Mouse (Mus musculus) hindbrain, embryonic 13.5 days (tissue): Measurements from ENCODE around the gene Mpi. TPM values are rescaled to one million over a fixed set of nuclear protein-coding genes. Genes with fewer than 3 reads are reported as not detected.

ENCODE experiments used
- ATAC-seq: fragments of 200-750 bp; cut with Nextera tagmentation; 2 replicates; pipeline ENCODE4 v1.8.0; 2017; ENCODE audit warnings: moderate TSS enrichment; ENCODE audit not compliant: low FRiP score
- H3K27ac ChIP-seq: fragments of 300-500 bp; sonication (generic); 2 replicates; pipeline ENCODE4 v1.5.1; 2015; ENCODE audit warnings: inconsistent platforms, mild to moderate bottlenecking, moderate library complexity
- H3K27me3 ChIP-seq: fragments of 300-500 bp; sonication (generic); 2 replicates; pipeline ENCODE4 v1.6.1; 2015; ENCODE audit warnings: mild to moderate bottlenecking, inconsistent platforms
- H3K36me3 ChIP-seq: fragments of 300-500 bp; sonication (generic); 2 replicates; pipeline ENCODE4 v1.6.1; 2015; ENCODE audit warnings: mild to moderate bottlenecking, inconsistent platforms
- H3K4me1 ChIP-seq: fragments of 300-500 bp; sonication (generic); replicated peaks from 2 replicates; pipeline ENCODE4 v1.6.1; 2015; ENCODE audit warnings: inconsistent platforms
- H3K4me2 ChIP-seq: fragments of 300-500 bp; sonication (generic); 2 replicates; pipeline ENCODE4 v1.6.1; 2015; ENCODE audit warnings: inconsistent platforms, mild to moderate bottlenecking, moderate library complexity
- H3K4me3 ChIP-seq: fragments of 300-500 bp; sonication (generic); 2 replicates; pipeline ENCODE4 v1.5.1; 2015; ENCODE audit warnings: mild to moderate bottlenecking, inconsistent platforms
- H3K9ac ChIP-seq: fragments of 300-500 bp; sonication (generic); 2 replicates; pipeline ENCODE4 v1.6.1; 2015; ENCODE audit warnings: mild to moderate bottlenecking, inconsistent platforms
- H3K9me3 ChIP-seq: fragments of 300-500 bp; sonication (generic); 2 replicates; pipeline ENCODE4 v1.6.1; 2016; ENCODE audit warnings: inconsistent platforms
- WGBS: fragments of 180-500 bp; shearing (Covaris S2); methylation state at CpG from one replicate; pipeline ENCODE4 v1.1.7; 2015; 5-methylcytosine and 5-hydroxymethylcytosine counted together
- polyA plus RNA-seq: library from polyadenylated mRNA; unstranded; fragments of >200 nt; fragmentation: Nextera tagmentation; extraction: Ambion mirVana; gene quantifications from 2 replicates; pipeline ENCODE4 v1.2.1, GENCODE M21; 2015

The Mpi gene
- polyA plus RNA-seq, 1 experiment from 2014 or later: 67.9 TPM

GRCm38 (mm10) chr9:57537044-57537727 lies 15.4 kb downstream of the Mpi start, which contains the start of gene Fam219b:
Gene Fam219b, plus strand, starts transcription at chr9:57537528.
- ATAC-seq: peak; percentile 89
- WGBS: 2% methylated on average over 45 of the region's 45 CpGs
- peak within 1 kb of the TSS; percentile 71 for H3K4me3 ChIP-seq
- peak within 1 kb of the TSS; percentile 78 for H3K4me2 ChIP-seq
- peaks cover 26% of the 10 kb centered on the region for H3K4me1 ChIP-seq
- H3K27me3 ChIP-seq: no peaks in the 10 kb centered on the region
- peak within 1 kb of the TSS; percentile 91 for H3K9ac ChIP-seq
- H3K27ac ChIP-seq: peak within 1 kb of the TSS; percentile 89
- H3K36me3 ChIP-seq: peaks cover 50% of the 10 kb centered on the region
- H3K9me3 ChIP-seq: no peaks in the 10 kb centered on the region

DNA sequence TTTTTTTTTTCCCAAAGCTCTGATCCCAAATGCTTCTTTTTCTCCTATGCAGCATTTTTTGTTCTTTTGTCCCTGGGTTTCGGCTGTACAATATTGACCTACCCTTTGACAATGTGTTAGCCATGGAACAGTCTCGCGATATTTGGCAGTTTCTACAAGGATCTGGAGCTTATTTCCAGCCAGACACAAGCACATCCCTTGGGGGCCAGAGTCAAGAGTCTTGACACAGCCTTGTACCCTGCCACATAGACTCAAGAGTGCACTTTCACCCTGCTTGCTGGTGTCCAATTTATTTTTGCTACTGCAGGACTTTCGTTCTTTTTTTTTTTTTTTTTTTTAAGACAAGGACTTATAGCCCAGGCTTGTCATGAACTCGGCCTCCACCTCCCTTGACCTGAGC lies 16.2 kb downstream of the Mpi start:
- peak overlapping the region; percentile 71; the same call in 1 of the 2 replicates for H3K4me3 ChIP-seq
- H3K9ac ChIP-seq: peak overlapping the region; percentile 91; the same call in 1 of the 2 replicates
- H3K9me3 ChIP-seq: no peaks in the 10 kb centered on the region
- ATAC-seq: no peak
- peaks cover 26% of the 10 kb centered on the region for H3K4me1 ChIP-seq
- peak overlapping the region; percentile 78; the same call in 1 of the 2 replicates for H3K4me2 ChIP-seq
- H3K27me3 ChIP-seq: no peaks in the 10 kb centered on the region
- 91% methylated on average over 5 of the region's 5 CpGs for WGBS
- peaks cover 55% of the 10 kb centered on the region for H3K36me3 ChIP-seq
- no peak overlapping the region; the same call in 1 of the 2 replicates for H3K27ac ChIP-seq

DNA sequence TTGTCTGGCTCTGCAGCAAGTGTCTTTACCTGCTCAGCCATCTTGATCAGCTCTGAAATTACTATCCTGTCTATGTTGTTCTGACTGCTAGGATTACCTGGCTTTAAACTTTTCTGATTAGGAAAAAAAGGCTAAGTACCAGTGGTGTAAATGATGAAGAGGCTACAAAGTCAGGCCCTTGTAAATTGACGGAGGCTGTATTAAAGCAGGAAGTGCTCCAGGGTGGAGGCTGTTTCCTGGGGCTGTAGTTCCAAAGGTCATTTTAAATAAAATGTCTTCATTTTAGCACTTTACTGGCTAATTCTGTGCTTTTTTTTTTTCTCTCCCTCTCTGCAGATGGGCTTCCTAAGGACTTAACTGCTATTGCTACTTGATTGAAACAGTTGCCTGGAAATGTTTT lies 20.6 kb downstream of the Mpi start:
- Histone ChIP-seq H3K4me2 (no peak overlapping the region), H3K27ac (no peak overlapping the region), H3K27me3 (no peaks in the 10 kb centered on the region), H3K9ac (no peak overlapping the region), H3K9me3 (no peaks in the 10 kb centered on the region), H3K36me3 (peaks cover 48% of the 10 kb centered on the region), H3K4me3 (no peak overlapping the region), H3K4me1 (peaks cover 19% of the 10 kb centered on the region)
- ATAC-seq: no peak
- 81% methylated on average over 1 of the region's 1 CpGs for WGBS

GRCm38 (mm10) chr9:57526435-57526834 lies 26.1 kb downstream of the Mpi start:
- no peak for ATAC-seq
- peaks cover 17% of the 10 kb centered on the region for H3K36me3 ChIP-seq
- H3K27me3 ChIP-seq: no peaks in the 10 kb centered on the region
- peaks cover 45% of the 10 kb centered on the region for H3K4me1 ChIP-seq
- no peak overlapping the region for H3K4me2 ChIP-seq
- no peak overlapping the region for H3K27ac ChIP-seq
- no peaks in the 10 kb centered on the region for H3K9me3 ChIP-seq
- no peak overlapping the region for H3K9ac ChIP-seq
- no peak overlapping the region for H3K4me3 ChIP-seq

- Histone ChIP-seq H3K36me3 (peaks cover 10% of the 10 kb centered on the region), H3K27ac (no peak overlapping the region), H3K9me3 (no peaks in the 10 kb centered on the region), H3K4me1 (peaks cover 45% of the 10 kb centered on the region), H3K9ac (no peak overlapping the region), H3K27me3 (no peaks in the 10 kb centered on the region), H3K4me3 (no peak overlapping the region), H3K4me2 (no peak overlapping the region)
- WGBS: 88% methylated on average over 2 of the region's 2 CpGs
- no peak for ATAC-seq
Measured at GRCm38 (mm10) chr9:57525516-57525915, 27.0 kb downstream of the Mpi start.

DNA sequence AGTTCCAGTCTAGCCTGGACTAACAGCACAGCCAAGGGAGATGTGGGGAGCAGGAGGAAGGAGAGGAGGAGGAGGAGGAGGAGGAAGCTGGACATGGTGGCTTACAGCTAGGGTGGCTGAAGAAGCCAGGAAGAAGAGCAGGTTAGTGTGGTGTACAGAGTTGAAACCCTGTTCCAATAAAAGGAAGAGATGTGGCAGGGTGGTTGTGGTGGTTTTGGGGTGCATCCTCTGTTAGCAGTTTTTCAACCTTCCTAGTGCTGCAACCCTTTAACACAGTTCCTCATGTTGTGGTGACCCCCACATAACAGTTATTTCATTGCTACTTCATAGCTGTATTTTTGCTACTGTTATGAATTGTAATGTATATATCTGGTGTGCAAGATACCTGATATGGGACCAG lies 28.1 kb downstream of the Mpi start:
- Histone ChIP-seq H3K4me2 (no peak overlapping the region), H3K9ac (no peak overlapping the region), H3K36me3 (peaks cover 4% of the 10 kb centered on the region; the same call in 1 of the 2 replicates), H3K4me1 (peaks cover 45% of the 10 kb centered on the region), H3K9me3 (no peaks in the 10 kb centered on the region), H3K4me3 (no peak overlapping the region), H3K27me3 (no peaks in the 10 kb centered on the region), H3K27ac (no peak overlapping the region)
- ATAC-seq: no peak

GRCm38 (mm10) chr9:57523754-57524153 lies 28.8 kb downstream of the Mpi start:
- Histone ChIP-seq H3K9ac (no peak overlapping the region), H3K4me2 (no peak overlapping the region), H3K4me3 (no peak overlapping the region), H3K27me3 (no peaks in the 10 kb centered on the region), H3K4me1 (peaks cover 40% of the 10 kb centered on the region), H3K9me3 (no peaks in the 10 kb centered on the region), H3K36me3 (no peaks in the 10 kb centered on the region), H3K27ac (no peak overlapping the region)
- WGBS: 84% methylated on average over 1 of the region's 1 CpGs
- no peak for ATAC-seq

DNA sequence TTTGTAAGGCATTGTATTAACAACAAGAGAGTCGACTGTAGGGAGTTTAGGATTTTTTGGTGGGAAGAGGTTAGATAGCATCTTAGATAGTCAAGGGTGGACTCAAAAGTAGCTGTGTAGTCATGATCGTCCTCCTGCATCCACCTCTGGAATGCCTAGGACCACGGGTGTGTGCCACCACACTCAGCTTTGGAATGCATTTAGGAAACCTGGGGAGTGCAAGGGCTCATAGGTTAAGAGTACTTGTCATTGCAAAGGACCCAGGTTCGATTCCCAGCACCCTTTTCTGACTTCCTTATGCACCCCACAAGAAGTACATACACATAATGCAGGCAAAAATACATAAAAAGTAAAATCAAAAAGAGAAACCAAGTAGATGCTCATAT lies 29.7 kb downstream of the Mpi start:
- Histone ChIP-seq H3K4me1 (peaks cover 33% of the 10 kb centered on the region), H3K4me2 (peak overlapping the region; percentile 71), H3K4me3 (peak overlapping the region; percentile 96), H3K36me3 (no peaks in the 10 kb centered on the region), H3K27ac (no peak overlapping the region), H3K9me3 (no peaks in the 10 kb centered on the region), H3K9ac (0 out of 2 replicates have a peak overlapping the region, but pooled peaks have one; percentile 100), H3K27me3 (no peaks in the 10 kb centered on the region)
- no peak for ATAC-seq
- 83% methylated on average over 4 of the region's 4 CpGs for WGBS

- Histone ChIP-seq H3K9me3 (no peaks in the 10 kb centered on the region), H3K4me2 (peak overlapping the region; percentile 71), H3K27me3 (no peaks in the 10 kb centered on the region), H3K36me3 (no peaks in the 10 kb centered on the region), H3K4me1 (peaks cover 33% of the 10 kb centered on the region), H3K27ac (peak overlapping the region; percentile 97), H3K9ac (peak overlapping the region; percentile 100), H3K4me3 (peak overlapping the region; percentile 96)
- ATAC-seq: no peak
- WGBS: 43% methylated on average over 7 of the region's 7 CpGs
Measured at GRCm38 (mm10) chr9:57522114-57522860, 30.3 kb downstream of the Mpi start.

- peak within 1 kb of the TSS; percentile 96 for H3K4me3 ChIP-seq
Measured at GRCm38 (mm10) chr9:57521056-57521911, 31.3 kb downstream of the Mpi start, which contains the start of gene Cox5a. Gene Cox5a, plus strand, starts transcription at chr9:57521274.

DNA sequence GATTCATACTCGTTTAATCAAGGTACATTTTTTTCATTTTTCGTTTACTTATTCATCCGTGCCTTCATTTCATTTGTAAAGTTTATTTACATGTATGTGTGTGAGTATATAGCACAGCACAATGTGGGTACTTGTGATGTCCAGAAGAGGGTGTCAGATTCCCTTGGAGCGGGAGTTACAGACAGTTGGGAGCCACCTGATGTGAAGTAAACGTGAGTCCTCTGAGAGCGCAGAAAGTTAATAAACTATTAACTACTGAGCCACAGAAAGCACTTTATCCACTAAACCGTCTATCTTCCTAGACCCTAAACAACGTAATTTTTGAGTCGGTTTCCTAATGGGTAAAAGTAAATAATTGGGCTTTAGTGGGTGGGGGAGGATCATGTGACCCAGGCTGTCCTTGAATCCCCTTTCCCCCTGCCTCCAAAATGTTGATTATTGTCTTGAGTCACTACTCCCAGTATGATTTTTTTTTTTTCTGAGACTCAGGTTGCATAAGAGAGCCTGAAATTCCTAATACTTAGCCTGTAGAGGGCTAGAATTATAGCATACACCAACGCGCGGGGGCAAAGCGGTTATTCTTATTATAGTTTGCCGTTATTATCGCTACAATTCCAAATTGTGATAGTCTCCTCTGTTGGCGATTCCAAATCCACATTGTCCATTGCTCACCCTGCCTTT lies 32.0 kb downstream of the Mpi start:
- Histone ChIP-seq H3K4me3 (peak overlapping the region; percentile 96), H3K9me3 (no peaks in the 10 kb centered on the region), H3K4me2 (peak overlapping the region; percentile 71), H3K9ac (peak overlapping the region; percentile 100), H3K27ac (peak overlapping the region; percentile 97), H3K4me1 (peaks cover 28% of the 10 kb centered on the region), H3K36me3 (no peaks in the 10 kb centered on the region), H3K27me3 (no peaks in the 10 kb centered on the region)
- WGBS: 25% methylated on average over 16 of the region's 16 CpGs
- peak; percentile 55 for ATAC-seq

More at GRCm38 (mm10) chr9:57521056-57521911, 31.3 kb downstream of the Mpi start, which contains the start of gene Cox5a:
- no peaks in the 10 kb centered on the region for H3K9me3 ChIP-seq
- H3K27me3 ChIP-seq: no peaks in the 10 kb centered on the region
- WGBS: under 1% methylated on average over 95 of the region's 95 CpGs
- H3K27ac ChIP-seq: peak within 1 kb of the TSS; percentile 97
- ATAC-seq: peak; percentile 95
- H3K4me1 ChIP-seq: peaks cover 33% of the 10 kb centered on the region
- H3K9ac ChIP-seq: peak within 1 kb of the TSS; percentile 100
- no peaks in the 10 kb centered on the region for H3K36me3 ChIP-seq
- H3K4me2 ChIP-seq: peak within 1 kb of the TSS; percentile 71
